ENCODE assay signal across 17 mouse cellular contexts in genomic region chr9:75400639-75401038, GRCm38 (mm10). TPM values are rescaled to one million over a fixed set of nuclear protein-coding genes. Genes with fewer than 3 reads are reported as not detected.
DNase-seq lines count a peak whose midpoint lies in the region; ATAC-seq lines count a peak whose summit lies in the region.
"Had no signal": no experiment of that assay in that cellular context is flagged by ENCODE, and none has a peak within 500 bp of the region (broad histone marks: within the 10 kb centered on the region; RNA-seq: fewer than 3 reads in every experiment).

No protein-coding gene starts in this region.

- no peaks in the 10 kb centered on the region for H3K27me3 ChIP-seq in hindbrain, embryonic 13.5 days
- no peaks in the 10 kb centered on the region for H3K27me3 ChIP-seq in hindbrain, embryonic 11.5 days (ENCODE audit: control insufficient read depth, insufficient read depth, low read length)
- no peaks in the 10 kb centered on the region for H3K27me3 ChIP-seq in heart, embryonic 15.5 days
- H3K27me3 ChIP-seq in forebrain, embryonic 15.5 days = no peaks in the 10 kb centered on the region
- H3K27me3 ChIP-seq: hindbrain, embryonic 15.5 days; limb, embryonic 13.5 days had no signal

- 77% methylated on average over 5 of the region's 5 CpGs for WGBS in hindbrain, embryonic 13.5 days
- 85% methylated on average over 5 of the region's 5 CpGs for WGBS in hindbrain, embryonic 11.5 days
- 29% methylated on average over 5 of the region's 5 CpGs for WGBS in heart, embryonic 15.5 days
- 48% methylated on average over 5 of the region's 5 CpGs for WGBS in forebrain, embryonic 15.5 days

- no peak overlapping the region for H3K4me3 ChIP-seq in hindbrain, embryonic 13.5 days
- no peak overlapping the region for H3K4me3 ChIP-seq in hindbrain, embryonic 11.5 days (ENCODE audit: low read depth, low read length)
- no peak overlapping the region for H3K4me3 ChIP-seq in heart, embryonic 15.5 days
- no peak overlapping the region for H3K4me3 ChIP-seq in forebrain, embryonic 15.5 days
- H3K4me3 ChIP-seq: hindbrain, embryonic 15.5 days; limb, embryonic 13.5 days had no signal

- no peaks in the 10 kb centered on the region for H3K9me3 ChIP-seq in hindbrain, embryonic 13.5 days
- no peaks in the 10 kb centered on the region for H3K9me3 ChIP-seq in hindbrain, embryonic 11.5 days (ENCODE audit: control insufficient read depth, low read length)
- no peaks in the 10 kb centered on the region for H3K9me3 ChIP-seq in heart, embryonic 15.5 days (replicated peaks)
- H3K9me3 ChIP-seq in forebrain, embryonic 15.5 days = no peaks in the 10 kb centered on the region
- H3K9me3 ChIP-seq: hindbrain, embryonic 15.5 days; limb, embryonic 13.5 days had no signal

- H3K27ac ChIP-seq in hindbrain, embryonic 13.5 days = 0 out of 2 replicates have a peak overlapping the region, but pooled peaks have one; percentile 4
- H3K27ac ChIP-seq in hindbrain, embryonic 11.5 days (ENCODE audit: low read depth, low read length) = no peak overlapping the region
- H3K27ac ChIP-seq in heart, embryonic 15.5 days = peak overlapping the region; percentile 18; the same call in 1 of the 2 replicates
- no peak overlapping the region for H3K27ac ChIP-seq in forebrain, embryonic 15.5 days (replicated peaks)
- H3K27ac ChIP-seq: hindbrain, embryonic 15.5 days; limb, embryonic 13.5 days had no signal

- no peak for ATAC-seq in hindbrain, embryonic 13.5 days (ENCODE audit: low FRiP score)
- no peak for ATAC-seq in hindbrain, embryonic 11.5 days (ENCODE audit: low FRiP score)
- no peak for ATAC-seq in heart, embryonic 15.5 days (replicated peaks; ENCODE audit: insufficient number of reproducible peaks, insufficient read depth, low FRiP score, low read depth)
- peak; percentile 54 for ATAC-seq in megakaryocyte progenitor cell, adult 5-6 weeks (replicated peaks; ENCODE audit: poor library complexity)
- ATAC-seq in forebrain, embryonic 15.5 days (replicated peaks) = no peak
- ATAC-seq: forebrain, postnatal 0 days had no signal

- peak overlapping the region; percentile 11; the same call in 1 of the 2 replicates for H3K9ac ChIP-seq in hindbrain, embryonic 13.5 days
- no peak overlapping the region for H3K9ac ChIP-seq in hindbrain, embryonic 11.5 days (ENCODE audit: low read depth, low read length)
- no peak overlapping the region for H3K9ac ChIP-seq in heart, embryonic 15.5 days
- no peak overlapping the region for H3K9ac ChIP-seq in forebrain, embryonic 15.5 days (replicated peaks)
- H3K9ac ChIP-seq: forebrain, postnatal 0 days; hindbrain, embryonic 15.5 days; limb, embryonic 13.5 days had no signal

- H3K4me2 ChIP-seq in hindbrain, embryonic 13.5 days = no peak overlapping the region
- no peak overlapping the region for H3K4me2 ChIP-seq in hindbrain, embryonic 11.5 days (replicated peaks; ENCODE audit: low read depth, low read length)
- H3K4me2 ChIP-seq in heart, embryonic 15.5 days = no peak overlapping the region; the same call in 1 of the 2 replicates
- no peak overlapping the region for H3K4me2 ChIP-seq in forebrain, embryonic 15.5 days (replicated peaks)
- H3K4me2 ChIP-seq: hindbrain, embryonic 15.5 days; limb, embryonic 13.5 days had no signal

- DNase-seq in cerebellum, postnatal 25 days = peak; percentile 37 to 64
- DNase-seq in cerebellum, adult 11 months = no peak
- DNase-seq in hindbrain, embryonic 11.5 days (ENCODE audit: low spot score) = no peak
- DNase-seq in testis, postnatal 14 days (ENCODE audit: low spot score) = no peak
- DNase-seq: forebrain, postnatal 0 days; gastrocnemius, postnatal 14 days; kidney, adult 2 months; lung, adult 18-20 months; right cerebral cortex, postnatal 25 days; thymus, postnatal 14 days had no signal

- peaks cover 23% of the 10 kb centered on the region for H3K36me3 ChIP-seq in hindbrain, embryonic 13.5 days
- peaks cover 6% of the 10 kb centered on the region; the same call in 1 of the 2 replicates for H3K36me3 ChIP-seq in hindbrain, embryonic 11.5 days (ENCODE audit: control insufficient read depth, insufficient read depth, low read length)
- H3K36me3 ChIP-seq in heart, embryonic 15.5 days = peaks cover 28% of the 10 kb centered on the region
- peaks cover 25% of the 10 kb centered on the region; the same call in 1 of the 2 replicates for H3K36me3 ChIP-seq in forebrain, embryonic 15.5 days

- H3K4me1 ChIP-seq in hindbrain, embryonic 13.5 days (replicated peaks) = peaks cover 55% of the 10 kb centered on the region
- H3K4me1 ChIP-seq in hindbrain, embryonic 11.5 days (replicated peaks; ENCODE audit: control insufficient read depth, insufficient read depth, low read length) = no peaks in the 10 kb centered on the region; the same call in 1 of the 2 replicates
- peaks cover 44% of the 10 kb centered on the region for H3K4me1 ChIP-seq in heart, embryonic 15.5 days (replicated peaks)
- H3K4me1 ChIP-seq in forebrain, embryonic 15.5 days = peaks cover 39% of the 10 kb centered on the region

RNA-seq across cellular contexts. Expression of gene Mapk6, which starts 9.2 kb away (rescaled TPM):
- polyA plus RNA-seq in hindbrain, embryonic 13.5 days (2015; fragmentation: Nextera tagmentation; extraction: Ambion mirVana) = 178 and 184 TPM in 2 replicates
- 198 and 217 TPM in 2 replicates for polyA plus RNA-seq in hindbrain, embryonic 11.5 days (2014; fragmentation: Nextera tagmentation; extraction: Ambion mirVana)
- polyA plus RNA-seq in heart, embryonic 15.5 days (2015; fragmentation: Nextera tagmentation; extraction: Ambion mirVana) = 36.4 and 42.3 TPM in 2 replicates
- total RNA-seq in megakaryocyte progenitor cell, adult 5-6 weeks (2015) = 64.2 and 65.1 TPM in 2 replicates
- 50.3 and 53.6 TPM in 2 replicates for total RNA-seq in megakaryocyte progenitor cell, adult 5-6 weeks (2017)
- polyA plus RNA-seq in forebrain, embryonic 15.5 days (2015; fragmentation: Nextera tagmentation; extraction: Ambion mirVana) = 137 and 138 TPM in 2 replicates

RNA-seq across cellular contexts. Expression of gene Leo1, which starts 40.7 kb away (rescaled TPM):
- 43.3 and 44.5 TPM in 2 replicates for polyA plus RNA-seq in hindbrain, embryonic 13.5 days (2015; fragmentation: Nextera tagmentation; extraction: Ambion mirVana)
- 48.5 and 53.2 TPM in 2 replicates for polyA plus RNA-seq in hindbrain, embryonic 11.5 days (2014; fragmentation: Nextera tagmentation; extraction: Ambion mirVana)
- polyA plus RNA-seq in heart, embryonic 15.5 days (2015; fragmentation: Nextera tagmentation; extraction: Ambion mirVana) = 27.1 and 27.7 TPM in 2 replicates
- 20.1 and 24.1 TPM in 2 replicates for total RNA-seq in megakaryocyte progenitor cell, adult 5-6 weeks (2015)
- 49.9 and 60.3 TPM in 2 replicates for total RNA-seq in megakaryocyte progenitor cell, adult 5-6 weeks (2017)
- 40.6 and 40.7 TPM in 2 replicates for polyA plus RNA-seq in forebrain, embryonic 15.5 days (2015; fragmentation: Nextera tagmentation; extraction: Ambion mirVana)

RNA-seq across cellular contexts. Expression of gene Bcl2l10, which starts 53.1 kb away (rescaled TPM):
- not detected in 2 replicates for polyA plus RNA-seq in hindbrain, embryonic 13.5 days (2015; fragmentation: Nextera tagmentation; extraction: Ambion mirVana)
- polyA plus RNA-seq in hindbrain, embryonic 11.5 days (2014; fragmentation: Nextera tagmentation; extraction: Ambion mirVana) = not detected in 2 replicates
- polyA plus RNA-seq in heart, embryonic 15.5 days (2015; fragmentation: Nextera tagmentation; extraction: Ambion mirVana) = not detected in 2 replicates
- total RNA-seq in megakaryocyte progenitor cell, adult 5-6 weeks (2015) = not detected in 2 replicates
- total RNA-seq in megakaryocyte progenitor cell, adult 5-6 weeks (2017) = not detected in 2 replicates
- not detected in 2 replicates for polyA plus RNA-seq in forebrain, embryonic 15.5 days (2015; fragmentation: Nextera tagmentation; extraction: Ambion mirVana)
- total RNA-seq: forebrain, postnatal 0 days; gastrocnemius, postnatal 14 days; left cerebral cortex, adult 18-20 months had no signal
- polyA plus RNA-seq: forebrain, postnatal 0 days; hindbrain, embryonic 15.5 days; limb, embryonic 13.5 days had no signal

Comparison
In these comparisons a context has a peak if more than half of its experiments do, and no peak if none do; other contexts are left out.
1. DNase-seq: peak in cerebellum, postnatal 25 days (2 of 2); none in cerebellum, adult 11 months (single experiment), hindbrain, embryonic 11.5 days (single experiment) and testis, postnatal 14 days (single experiment).
2. H3K27ac ChIP-seq: peak in hindbrain, embryonic 13.5 days (single experiment) and heart, embryonic 15.5 days (single experiment); none in hindbrain, embryonic 11.5 days (single experiment) and forebrain, embryonic 15.5 days (single experiment).